Mouse (Mus musculus) cerebellum, postnatal 4 days (tissue): ENCODE data around the gene Prdm8.
A peak's percentile ranks its signal among the peaks of the same experiment; 100 is the strongest.

Experiments used
- DNase-seq, 2 experiments: peaks; one replicate each; pipeline ENCODE4 v3.0.0; 2022; ENCODE audit warnings: low spot score in 2 of 2, mixed read lengths in 1 of 2

Gene Prdm8

DNA sequence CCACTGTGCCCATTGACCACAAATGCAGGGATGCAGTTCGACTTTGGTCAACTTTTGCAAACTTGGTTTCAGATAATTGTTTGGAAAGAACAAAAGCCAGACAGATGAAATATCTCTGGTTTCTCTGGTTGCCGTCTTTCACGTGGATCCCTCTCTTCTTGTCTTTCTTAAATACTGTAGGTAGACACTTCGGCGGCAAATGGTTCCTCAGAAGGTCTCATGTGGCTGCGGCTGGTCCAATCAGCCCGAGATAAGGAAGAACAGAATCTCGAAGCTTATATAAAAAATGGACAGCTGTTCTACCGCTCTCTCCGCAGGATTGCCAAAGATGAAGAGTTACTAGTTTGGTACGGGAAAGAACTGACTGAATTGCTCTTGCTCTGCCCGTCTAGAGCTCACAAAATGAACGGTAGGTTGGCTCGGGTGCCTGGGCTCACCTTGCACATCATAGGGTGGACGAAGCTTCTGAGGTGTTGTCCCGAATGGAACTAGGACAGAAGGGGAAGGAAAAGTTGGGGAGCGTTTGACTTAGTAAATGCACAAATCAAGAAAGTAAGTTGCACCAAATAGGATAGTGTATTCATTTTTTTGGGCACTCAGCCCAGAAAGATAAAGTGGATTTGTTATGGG is 17.4 kb downstream of the Prdm8 start:
- no peak for DNase-seq

DNA sequence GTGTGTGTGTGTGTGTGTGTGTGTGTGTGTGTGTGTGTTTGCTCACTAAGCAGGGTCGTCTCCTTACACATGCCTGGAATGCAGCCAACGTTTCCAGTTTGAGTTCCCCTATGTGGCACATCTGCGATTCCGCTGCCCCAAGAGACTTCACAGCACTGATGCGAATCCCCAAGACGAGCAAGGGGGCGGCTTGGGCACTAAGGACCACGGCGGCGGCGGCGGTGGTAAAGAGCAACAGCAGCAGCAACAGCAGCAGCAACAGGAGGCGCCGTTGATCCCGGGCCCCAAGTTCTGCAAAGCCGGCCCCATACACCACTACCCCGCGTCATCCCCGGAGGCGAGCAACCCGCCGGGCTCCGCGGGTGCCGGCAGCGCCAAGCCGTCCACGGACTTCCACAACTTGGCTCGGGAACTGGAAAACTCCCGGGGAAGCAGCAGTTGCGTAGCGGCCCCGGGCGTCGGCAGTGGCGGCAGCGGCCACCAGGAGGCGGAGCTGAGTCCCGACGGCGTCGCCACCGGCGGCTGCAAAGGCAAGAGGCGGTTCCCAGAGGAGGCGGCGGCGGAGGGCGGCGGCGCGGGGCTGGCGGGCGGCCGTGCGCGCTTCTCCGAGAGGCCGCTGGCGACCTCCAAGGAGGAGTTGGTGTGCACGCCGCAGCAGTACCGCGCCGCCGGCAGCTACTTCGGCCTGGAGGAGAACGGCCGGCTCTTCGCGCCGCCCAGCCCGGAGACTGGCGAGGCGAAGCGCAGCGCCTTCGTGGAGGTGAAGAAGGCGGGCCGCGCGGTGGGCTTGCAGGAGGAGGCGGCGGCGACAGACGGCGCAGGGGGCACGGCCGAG is 18.2 kb downstream of the Prdm8 start:
- peak; percentile 81 to 93 for DNase-seq

DNA sequence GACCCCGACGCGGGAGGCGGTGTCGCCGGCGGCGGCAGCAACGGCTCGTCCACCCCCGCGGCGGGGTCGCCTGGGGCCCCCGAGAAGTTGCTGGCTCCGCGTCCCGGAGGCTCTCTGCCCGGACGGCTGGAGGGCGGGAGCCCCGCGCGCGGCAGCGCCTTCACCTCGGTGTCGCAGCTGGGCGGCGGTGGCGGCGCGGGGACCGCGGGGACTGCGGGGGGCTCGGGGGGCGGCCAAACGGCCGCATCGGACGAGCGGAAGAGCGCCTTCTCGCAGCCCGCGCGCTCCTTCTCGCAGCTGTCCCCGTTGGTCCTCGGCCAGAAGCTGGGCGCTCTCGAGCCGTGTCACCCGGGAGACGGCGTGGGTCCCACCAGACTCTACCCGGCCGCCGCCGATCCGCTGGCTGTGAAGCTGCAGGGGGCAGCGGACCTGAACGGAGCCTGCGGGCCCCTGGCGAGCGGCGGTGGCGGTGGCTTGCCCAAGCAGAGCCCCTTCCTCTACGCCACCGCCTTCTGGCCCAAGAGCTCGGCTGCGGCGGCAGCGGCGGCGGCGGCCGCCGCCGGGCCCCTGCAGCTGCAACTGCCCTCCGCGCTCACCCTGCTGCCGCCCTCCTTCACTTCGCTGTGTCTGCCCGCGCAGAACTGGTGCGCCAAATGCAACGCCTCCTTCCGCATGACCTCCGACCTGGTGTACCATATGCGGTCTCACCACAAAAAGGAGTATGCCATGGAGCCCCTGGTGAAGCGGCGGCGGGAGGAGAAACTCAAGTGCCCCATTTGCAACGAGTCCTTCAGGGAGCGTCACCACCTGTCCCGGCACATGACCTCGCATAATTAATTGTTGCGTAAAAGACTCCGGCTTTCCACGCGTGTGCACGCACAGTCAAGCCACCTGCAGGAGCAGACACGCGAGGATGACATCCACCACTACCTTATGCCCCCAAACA is 19.1 kb downstream of the Prdm8 start:
- DNase-seq, result peak in 1 of 2 experiments; percentile 61

DNA sequence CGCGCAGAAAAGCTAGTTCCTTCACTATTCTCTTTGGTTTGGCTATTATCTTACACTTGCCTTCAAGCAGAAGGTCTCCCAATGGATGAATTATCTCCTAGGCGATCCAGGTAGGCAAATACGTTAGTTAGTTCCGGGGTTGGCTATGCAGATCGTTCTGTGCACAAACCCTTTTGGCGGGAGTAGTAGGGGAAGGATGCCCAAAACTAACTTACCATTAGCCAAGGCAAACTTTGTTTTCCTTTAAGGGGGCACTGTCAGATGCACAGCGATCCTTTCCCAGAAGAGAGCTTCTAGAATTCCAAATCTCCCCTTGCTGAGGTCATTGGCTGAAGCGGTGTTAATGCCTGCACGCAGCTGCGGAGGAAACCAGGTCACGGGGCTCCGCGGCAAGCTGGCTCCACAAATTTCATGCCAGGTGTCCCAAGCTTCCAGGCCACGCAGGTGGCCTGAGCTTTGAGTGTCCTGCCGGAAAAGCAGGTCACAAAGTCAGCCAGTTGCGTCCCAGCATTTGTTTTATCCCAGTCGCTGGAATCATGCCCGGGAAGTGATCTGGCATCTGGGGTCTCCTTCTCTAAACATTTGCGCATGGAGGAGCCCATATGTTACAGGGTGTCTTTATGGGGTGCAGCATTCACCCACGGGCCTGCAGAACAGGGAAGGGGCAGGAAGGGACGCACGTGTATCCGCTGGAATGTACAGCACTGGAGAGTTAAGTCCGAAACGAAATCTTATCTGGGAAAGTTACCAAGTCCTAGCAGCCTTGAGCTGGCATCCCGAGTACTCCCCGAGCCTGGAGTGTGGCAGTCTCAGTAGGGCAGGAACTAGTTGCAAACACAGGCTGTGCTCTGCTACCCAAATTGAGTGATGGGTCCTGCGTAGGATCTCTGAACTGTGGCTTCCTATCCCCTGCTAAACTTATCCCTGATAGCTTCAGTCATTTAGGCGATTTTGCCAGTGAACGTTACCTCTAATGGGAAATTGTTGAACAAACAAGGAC is 22.5 kb downstream of the Prdm8 start:
- DNase-seq, result peak in 1 of 2 experiments; percentile 50

DNA sequence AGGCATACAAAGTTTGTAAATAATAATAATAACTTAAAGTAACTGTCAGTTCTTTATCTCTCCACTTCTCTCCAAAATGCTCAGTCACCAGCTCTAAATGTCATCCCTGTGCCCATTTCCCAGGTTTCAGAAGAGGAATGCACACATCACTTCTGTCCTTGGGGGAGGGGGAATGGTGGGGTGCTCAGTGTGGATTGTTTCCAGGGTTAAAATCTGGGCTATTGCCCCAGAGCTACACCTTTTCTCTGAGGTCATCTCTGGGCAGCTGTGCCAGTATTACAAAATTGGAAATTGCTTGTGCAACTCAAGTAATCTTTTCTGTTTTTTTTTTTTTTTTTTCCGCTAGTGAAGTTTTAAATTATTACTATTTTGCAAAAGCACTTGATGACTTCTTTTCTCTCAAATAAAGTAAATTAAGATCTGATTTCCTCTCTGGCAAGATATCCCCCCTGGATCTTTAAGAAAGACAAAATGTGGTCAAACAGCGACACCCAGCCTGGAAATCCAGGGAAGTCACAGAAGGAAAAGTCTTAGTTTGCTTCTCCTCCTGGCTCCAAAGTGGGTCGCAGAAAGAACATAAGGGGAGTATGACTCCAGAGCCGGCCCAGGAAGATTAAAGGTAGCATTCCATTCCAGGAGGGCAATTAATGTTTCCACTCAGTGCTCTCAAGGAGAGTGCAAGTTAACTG is 25.4 kb downstream of the Prdm8 start:
- DNase-seq, result no peak

DNA sequence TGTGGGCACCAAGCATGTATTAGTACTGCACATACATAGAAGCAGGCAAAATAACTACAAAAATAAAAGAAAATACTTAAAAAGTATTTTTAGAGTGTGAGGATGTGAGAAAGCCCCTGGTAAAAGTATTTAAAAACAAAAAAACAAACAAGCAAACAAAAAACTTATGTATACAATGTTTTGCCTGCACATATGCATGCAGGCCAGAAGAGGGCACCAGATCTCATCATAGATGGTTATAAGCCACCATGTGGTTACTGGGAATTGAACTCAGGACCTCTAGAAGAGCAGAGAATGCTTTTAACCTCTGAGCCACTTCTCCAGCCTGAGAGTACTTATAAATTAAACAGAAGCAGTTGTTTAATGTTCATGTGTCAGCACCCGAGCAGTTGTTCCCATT is 28.0 kb downstream of the Prdm8 start:
- no peak for DNase-seq

DNA sequence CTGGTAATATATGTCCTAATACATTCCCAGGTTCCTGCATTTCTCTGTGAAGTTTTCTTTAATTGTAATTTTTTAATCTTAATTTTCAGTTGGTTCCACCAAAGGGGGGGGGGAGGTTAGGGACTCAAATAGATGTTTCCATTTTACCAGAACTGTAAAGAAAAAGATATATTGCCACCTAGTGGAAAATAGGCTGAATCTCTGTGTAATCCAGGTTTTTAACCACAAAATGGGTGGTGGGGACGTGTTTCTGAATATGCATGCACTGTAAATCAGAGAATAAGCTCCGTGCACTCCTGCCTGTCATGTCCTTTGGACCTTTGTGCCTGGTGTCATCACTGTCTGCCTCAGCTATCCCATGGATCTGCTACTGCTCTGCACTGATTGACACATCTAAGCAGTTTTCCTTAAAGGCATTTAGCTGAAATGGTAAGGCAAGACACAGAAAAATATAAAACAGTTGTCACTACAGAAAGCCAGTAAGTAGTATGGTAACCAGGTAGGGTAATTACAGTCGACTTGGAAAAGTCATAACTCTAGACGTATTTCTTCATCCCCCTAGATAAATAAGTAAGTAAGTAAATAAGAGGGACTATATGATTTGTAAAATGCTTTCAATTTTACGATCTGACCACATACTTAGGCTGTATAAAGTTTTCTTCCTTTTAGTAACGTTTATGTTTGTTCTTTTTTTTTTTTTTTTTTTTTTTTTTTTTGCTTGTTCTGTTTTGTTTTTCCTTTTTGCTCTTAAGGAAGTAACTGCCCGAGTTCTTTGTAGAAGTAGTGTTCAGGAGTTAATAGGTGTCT is 31.6 kb downstream of the Prdm8 start:
- DNase-seq, result no peak

DNA sequence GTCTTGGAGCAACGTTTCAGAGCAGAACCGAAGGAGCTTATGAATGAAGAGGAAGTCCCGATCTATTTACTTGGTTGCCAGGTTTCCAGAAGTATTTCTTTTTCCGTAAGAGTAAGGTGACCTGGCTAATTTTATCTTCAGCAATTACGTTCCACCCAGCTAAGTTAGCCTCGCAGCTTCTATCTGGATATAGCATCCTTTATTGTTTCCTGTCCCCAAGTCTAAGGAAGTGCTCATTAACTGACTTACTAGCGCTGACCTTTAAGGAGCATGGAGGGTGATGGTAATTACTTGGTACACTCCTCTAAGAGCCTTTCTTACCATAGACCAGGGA is 32.2 kb downstream of the Prdm8 start:
- DNase-seq, result no peak

DNA sequence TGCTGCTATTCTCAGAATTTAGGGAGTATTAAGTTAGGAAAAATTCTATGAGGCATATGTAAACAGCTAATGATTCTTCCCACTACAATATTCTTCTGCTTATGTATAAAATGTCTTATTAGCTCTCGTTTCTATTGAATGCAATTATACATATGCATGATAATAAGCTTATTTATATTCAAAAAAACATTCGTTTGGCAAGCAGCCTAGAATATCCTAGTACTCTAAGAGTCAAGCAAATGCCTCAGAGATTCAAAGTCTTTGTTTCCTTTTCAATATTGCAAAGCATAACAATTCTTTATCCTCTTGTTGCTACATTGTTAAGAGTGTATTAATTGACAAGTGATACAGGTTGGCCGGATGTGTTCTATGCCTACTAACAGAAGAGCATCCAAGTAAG is 34.6 kb downstream of the Prdm8 start:
- DNase-seq, result no peak

DNA sequence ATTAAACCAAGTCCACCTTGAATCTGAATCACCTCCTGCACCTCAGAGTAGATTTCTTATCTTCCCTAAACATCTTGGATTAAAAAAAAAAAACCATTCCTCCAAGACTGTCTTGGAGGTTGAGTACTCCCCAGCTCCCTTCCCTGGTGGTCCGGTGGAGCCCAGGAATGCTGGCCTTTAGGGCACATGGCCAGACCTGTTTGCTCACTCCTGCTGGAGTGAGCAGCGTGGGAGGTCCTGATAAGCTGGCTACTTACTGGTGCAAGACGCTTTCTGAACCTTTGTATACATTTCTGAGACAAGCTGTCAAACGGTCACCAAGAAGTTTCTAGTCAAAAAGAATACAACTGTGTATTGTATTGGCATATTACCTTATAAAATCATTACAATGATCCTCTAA is 36.0 kb downstream of the Prdm8 start:
- no peak for DNase-seq

DNA sequence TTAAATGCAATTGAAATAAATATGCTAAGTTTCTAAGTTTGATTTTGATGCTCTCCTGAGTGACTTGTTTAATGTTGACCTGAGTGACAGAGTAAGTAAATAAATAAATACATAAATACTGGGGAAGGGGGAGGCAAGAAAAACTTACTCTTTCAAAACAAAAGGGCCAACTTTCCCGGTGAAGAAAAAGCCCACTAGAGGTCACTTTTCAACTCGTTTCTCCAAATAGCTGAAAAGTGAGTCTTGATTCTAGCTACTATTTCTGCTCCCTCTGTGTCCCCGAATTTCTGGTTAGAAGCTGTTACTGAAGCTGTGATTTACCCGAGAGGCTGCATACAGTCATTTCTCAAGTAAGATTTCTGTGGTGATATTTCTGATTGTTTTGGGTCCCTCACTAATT is 45.5 kb downstream of the Prdm8 start:
- DNase-seq, result no peak

DNA sequence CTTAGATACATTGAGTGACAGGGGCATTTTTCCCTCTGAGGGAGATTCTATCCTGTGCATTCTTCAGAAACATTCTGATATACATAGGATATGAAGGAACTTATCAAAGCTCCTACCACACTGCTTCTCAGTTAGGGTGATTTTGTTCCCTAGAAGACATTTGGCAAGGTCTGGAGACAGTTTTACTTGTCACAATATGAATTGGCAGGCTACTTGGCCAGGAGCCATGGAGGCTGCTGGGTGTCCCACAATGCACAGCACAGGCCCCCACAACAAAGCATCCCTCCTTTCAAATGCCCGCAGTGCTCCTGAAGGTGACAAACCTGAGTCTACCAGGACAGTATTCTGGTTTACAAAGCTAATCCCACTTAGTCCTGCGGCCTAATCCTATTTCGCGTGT is 55.0 kb downstream of the Prdm8 start:
- peak in 1 of 2 experiments; percentile 40 for DNase-seq

DNA sequence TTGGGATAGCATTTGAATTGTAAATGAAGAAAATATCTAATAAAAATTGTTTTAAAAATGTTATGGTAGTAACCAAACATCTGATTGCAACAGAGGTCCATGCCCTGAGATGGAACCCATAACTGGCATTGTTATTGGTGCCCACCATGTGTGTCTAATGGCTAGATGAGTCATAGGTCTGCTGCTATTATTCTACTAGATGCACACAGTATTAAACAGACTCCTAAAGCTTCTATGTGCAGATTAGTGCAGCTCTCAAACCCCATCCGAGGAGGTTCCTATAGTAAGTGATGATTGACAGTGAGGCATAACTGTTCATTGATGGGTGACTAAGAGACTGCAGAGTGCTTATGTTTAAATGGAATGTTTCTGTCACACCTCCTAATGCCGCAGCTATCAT is 59.7 kb downstream of the Prdm8 start:
- no peak for DNase-seq

DNA sequence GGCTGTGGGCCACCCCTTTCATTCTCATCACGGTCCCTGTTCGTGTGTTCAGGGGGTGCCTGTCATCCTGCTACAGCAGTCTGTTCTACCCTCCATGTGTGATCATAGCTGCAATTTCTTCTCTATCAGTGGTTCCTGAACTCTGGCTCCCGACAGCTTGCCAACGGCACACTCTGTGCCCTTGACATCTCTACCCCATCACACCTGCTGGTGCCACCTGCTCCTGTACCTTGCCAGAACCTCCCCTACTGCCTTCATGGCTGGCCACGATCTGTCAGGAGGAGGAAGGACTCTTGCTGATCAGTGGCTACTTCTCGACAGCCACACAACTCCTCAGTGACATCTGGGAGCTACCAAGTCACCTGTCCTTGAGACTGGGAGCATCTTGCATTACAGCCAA is 62.5 kb downstream of the Prdm8 start:
- DNase-seq, result peak in 1 of 2 experiments; percentile 31

DNA sequence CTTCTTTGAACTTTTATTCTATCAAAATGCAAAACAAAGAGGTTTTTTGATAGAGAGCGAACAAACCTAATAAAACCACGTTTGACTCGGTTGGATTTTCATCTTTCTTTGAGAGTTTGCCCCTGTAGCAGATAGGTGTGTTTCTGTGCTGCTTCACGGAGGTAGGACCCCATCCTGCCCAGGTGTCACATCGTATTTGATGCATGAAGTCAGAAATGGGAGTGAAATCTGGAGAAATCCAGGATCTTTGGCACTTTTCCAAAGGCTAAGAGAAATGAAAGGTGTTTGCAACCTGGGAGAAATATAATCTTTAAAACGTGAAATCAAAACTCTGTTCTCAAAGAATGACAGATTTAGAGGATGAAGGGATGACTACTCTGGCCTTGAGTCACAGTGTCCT is 71.5 kb downstream of the Prdm8 start:
- no peak for DNase-seq
